Comparison of ENCODE assay signal across 18 mouse cellular contexts in genomic region chr7:75649966-75650365, GRCm38 (mm10).
DNase-seq lines count a peak whose midpoint lies in the region; ATAC-seq and TF ChIP-seq lines count a peak whose summit lies in the region.
"Had no signal": no experiment of that assay in that cellular context is flagged by ENCODE, and none has a peak within 500 bp of the region (broad histone marks: within the 10 kb centered on the region; RNA-seq: fewer than 3 reads in every experiment).

No protein-coding gene starts in this region.

- peak; percentile 84 for ATAC-seq in activated CD4-positive, CD25-positive, alpha-beta regulatory T cell, adult 4 months
- peak; percentile 33 to 55; a peak in 2 of 4 replicates for ATAC-seq in hematopoietic stem cell, adult 5-6 weeks (replicated peaks in 1 of 2; ENCODE audit: insufficient read depth in 1 of 2, low FRiP score in 2 of 2, low TSS enrichment in 1 of 2, low read depth in 1 of 2, poor library complexity in 2 of 2, severe bottlenecking in 2 of 2)
- no peak for ATAC-seq in midbrain, postnatal 0 days (ENCODE audit: low FRiP score)

- no peak overlapping the region for H3K4me3 ChIP-seq in gastrocnemius, adult 2 months
- no peak overlapping the region for H3K4me3 ChIP-seq in midbrain, postnatal 0 days (ENCODE audit: low read depth, low read length)
- H3K4me3 ChIP-seq: heart, embryonic 13.5 days; hindbrain, embryonic 10.5 days; lung, embryonic 15.5 days; midbrain, embryonic 10.5 days had no signal

- H3K36me3 ChIP-seq in midbrain, postnatal 0 days (ENCODE audit: insufficient read depth, low read length) = no peaks in the 10 kb centered on the region
- H3K36me3 ChIP-seq: heart, embryonic 13.5 days; hindbrain, embryonic 10.5 days; lung, embryonic 15.5 days; midbrain, embryonic 10.5 days had no signal

- no peak overlapping the region for H3K4me2 ChIP-seq in midbrain, postnatal 0 days (ENCODE audit: low read depth, low read length, poor library complexity, severe bottlenecking)
- H3K4me2 ChIP-seq: heart, embryonic 13.5 days; lung, embryonic 15.5 days had no signal

- no peaks in the 10 kb centered on the region for H3K4me1 ChIP-seq in midbrain, postnatal 0 days (ENCODE audit: insufficient read depth, low read length)
- H3K4me1 ChIP-seq: lung, embryonic 15.5 days had no signal

- H3K9me3 ChIP-seq in midbrain, postnatal 0 days (ENCODE audit: low read length) = no peaks in the 10 kb centered on the region
- H3K9me3 ChIP-seq: heart, embryonic 13.5 days; hindbrain, embryonic 10.5 days; lung, embryonic 15.5 days; midbrain, embryonic 10.5 days had no signal

- intact Hi-C loops in gastrocnemius, adult 2 months (cut with DNase I) = loop anchor here (5.0 kb wide), 1 partner anchor 32 kb away; no protein-coding TSS in a partner anchor

- no peak overlapping the region for H3K9ac ChIP-seq in midbrain, postnatal 0 days (replicated peaks; ENCODE audit: low read length, poor library complexity, severe bottlenecking)
- H3K9ac ChIP-seq: heart, embryonic 13.5 days; lung, embryonic 15.5 days had no signal

- no peak for TF ChIP-seq CTCF in gastrocnemius, adult 2 months (IDR thresholded peaks at IDR 0.05)
- no peak for TF ChIP-seq CTCF in midbrain, postnatal 0 days (IDR thresholded peaks at IDR 0.05)

- WGBS in midbrain, postnatal 0 days = 89% methylated on average over 1 of the region's 1 CpGs

- H3K27me3 ChIP-seq in midbrain, postnatal 0 days (ENCODE audit: insufficient read depth, low read length) = no peaks in the 10 kb centered on the region
- H3K27me3 ChIP-seq: heart, embryonic 13.5 days; lung, embryonic 15.5 days had no signal

- DNase-seq in gastrocnemius, adult 2 months = no peak
- DNase-seq in gastrocnemius, postnatal 10 days = no peak
- peak; percentile 65 for DNase-seq in naive thymus-derived CD4-positive, alpha-beta T cell, adult 2 months (ENCODE audit: low read depth)
- DNase-seq in layer of hippocampus, adult 9-11 months = no peak
- no peak for DNase-seq in midbrain, postnatal 0 days (ENCODE audit: low spot score)
- DNase-seq in lung, postnatal 25 days (ENCODE audit: low spot score) = no peak
- DNase-seq: adrenal gland, postnatal 25 days; cerebellum, postnatal 14 days; gastrocnemius, postnatal 36 days; kidney, postnatal 36 days; right cerebral cortex, adult 18-20 months; thymus, postnatal 4 days had no signal

- H3K27ac ChIP-seq in gastrocnemius, adult 2 months = peak overlapping the region; percentile 41
- H3K27ac ChIP-seq in midbrain, postnatal 0 days (ENCODE audit: low read depth, low read length) = no peak overlapping the region
- H3K27ac ChIP-seq: heart, embryonic 13.5 days; hindbrain, embryonic 10.5 days; lung, embryonic 15.5 days; midbrain, embryonic 10.5 days had no signal
